Mouse (Mus musculus): ENCODE measurements around the gene Gper1. TPM values are rescaled to one million over a fixed set of nuclear protein-coding genes. Genes with fewer than 3 reads are reported as not detected.

Gper1 gene
- polyA plus RNA-seq (2012; rRNA removed) = 0.39 TPM in 2 replicates

DNA sequence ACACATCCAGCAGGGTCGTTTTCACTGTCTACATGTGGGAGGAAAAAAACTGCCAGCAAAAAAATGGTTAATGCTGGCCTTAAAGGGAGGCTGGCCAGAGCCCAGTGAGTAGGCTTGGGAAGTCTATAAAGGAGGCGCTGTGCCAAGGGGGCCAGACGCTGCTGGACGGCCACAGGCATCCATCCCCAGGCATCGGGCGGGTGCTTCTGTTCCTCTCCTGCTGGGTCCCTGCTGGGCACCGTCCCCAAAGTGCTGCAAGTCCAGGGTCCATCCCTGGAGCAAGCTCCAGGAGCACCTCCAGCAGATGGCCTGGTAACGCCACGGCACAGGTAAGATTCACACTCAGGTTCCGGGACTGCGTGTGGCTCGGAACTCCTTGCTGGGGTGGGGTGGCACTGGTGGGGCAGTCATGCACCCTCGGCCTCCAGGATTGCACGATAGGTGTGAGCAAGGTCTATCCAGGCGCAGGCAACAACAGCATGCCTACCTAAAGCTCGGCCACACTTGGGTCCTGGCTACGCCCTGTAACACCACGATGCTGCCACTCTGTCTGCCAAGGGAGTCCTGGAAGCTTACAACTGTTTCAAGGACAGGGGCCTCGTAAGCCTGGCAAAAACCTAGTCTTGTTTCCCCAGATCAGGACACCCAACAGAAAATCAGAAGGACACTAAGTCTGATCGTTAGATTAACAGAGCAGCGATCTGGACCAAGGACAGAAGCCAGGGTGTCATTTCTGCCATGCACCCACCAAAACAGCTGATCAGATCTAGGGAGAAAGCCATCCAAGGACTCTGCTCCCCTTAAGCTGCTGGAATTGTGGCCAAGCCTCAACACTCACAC, at the start of gene Gper1:
Gper1 (plus strand) TSS at position 126 of the 840 bp plus-strand sequence.
- Histone ChIP-seq H3K27ac (ENCODE audit: insufficient read depth, low read length) (no peak within 1 kb of the TSS), H3K27me3 (ENCODE audit: control insufficient read depth, insufficient read depth, low read length) (no peaks in the 10 kb centered on the region), H3K36me3 (ENCODE audit: control insufficient read depth, insufficient read depth, low read length) (no peaks in the 10 kb centered on the region), H3K4me1 (ENCODE audit: control insufficient read depth, insufficient read depth, insufficient read length) (no peaks in the 10 kb centered on the region), H3K4me3 (ENCODE audit: extremely low read depth, insufficient read depth, insufficient read length) (no peak within 1 kb of the TSS)
- TF ChIP-seq POLR2A (IDR thresholded peaks at IDR 0.05; ENCODE audit: low read depth, low read length) (no peak), CTCF (IDR thresholded peaks at IDR 0.05; ENCODE audit: extremely low read depth, insufficient read depth, insufficient read length, insufficient replicate concordance) (no peak)
- 92% methylated on average over 21 of the region's 21 CpGs for WGBS
- DNase-seq (ENCODE audit: low read depth in 1 of 2, low spot score in 2 of 2) = no peak

DNA sequence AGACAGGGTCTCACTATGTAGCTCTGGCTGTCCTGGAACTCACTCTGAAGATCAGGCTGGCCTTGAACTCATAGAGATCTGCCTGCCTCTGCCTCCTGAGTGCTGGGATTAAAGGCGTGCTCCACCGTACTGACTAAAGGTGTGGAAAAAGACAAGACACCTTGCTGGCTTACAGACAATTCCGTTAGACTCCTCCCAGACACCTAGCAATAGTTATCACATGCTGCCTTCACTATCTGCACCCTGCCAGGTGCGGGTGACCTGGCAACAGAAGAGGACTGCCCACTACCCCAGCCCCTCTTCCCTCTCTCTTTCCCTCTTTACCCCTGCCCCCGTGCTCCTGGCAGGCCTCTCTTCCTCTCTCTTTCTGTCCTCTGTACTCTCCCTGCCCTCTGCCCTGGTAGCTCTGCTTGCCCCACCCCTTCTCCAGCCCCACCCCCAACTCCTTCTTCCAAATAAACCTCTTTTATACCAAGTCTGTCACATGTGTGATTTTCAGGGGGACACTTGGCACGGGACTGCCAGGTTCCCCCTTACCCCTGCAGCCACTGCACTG, 49.0 kb upstream of the Gper1 start:
- Histone ChIP-seq H3K27me3 (ENCODE audit: control insufficient read depth, insufficient read depth, low read length) (no peaks in the 10 kb centered on the region), H3K4me3 (ENCODE audit: extremely low read depth, insufficient read depth, insufficient read length) (no peak overlapping the region), H3K36me3 (ENCODE audit: control insufficient read depth, insufficient read depth, low read length) (no peaks in the 10 kb centered on the region), H3K27ac (ENCODE audit: insufficient read depth, low read length) (no peak overlapping the region), H3K4me1 (ENCODE audit: control insufficient read depth, insufficient read depth, insufficient read length) (peaks cover 26% of the 10 kb centered on the region; the same call in 1 of the 2 replicates)
- no peak for TF ChIP-seq POLR2A (IDR thresholded peaks at IDR 0.05; ENCODE audit: low read depth, low read length)
- no peak for TF ChIP-seq CTCF (IDR thresholded peaks at IDR 0.05; ENCODE audit: extremely low read depth, insufficient read depth, insufficient read length, insufficient replicate concordance)
- DNase-seq (ENCODE audit: low read depth in 1 of 2, low spot score in 2 of 2) = no peak
- 66% methylated on average over 6 of the region's 6 CpGs for WGBS

DNA sequence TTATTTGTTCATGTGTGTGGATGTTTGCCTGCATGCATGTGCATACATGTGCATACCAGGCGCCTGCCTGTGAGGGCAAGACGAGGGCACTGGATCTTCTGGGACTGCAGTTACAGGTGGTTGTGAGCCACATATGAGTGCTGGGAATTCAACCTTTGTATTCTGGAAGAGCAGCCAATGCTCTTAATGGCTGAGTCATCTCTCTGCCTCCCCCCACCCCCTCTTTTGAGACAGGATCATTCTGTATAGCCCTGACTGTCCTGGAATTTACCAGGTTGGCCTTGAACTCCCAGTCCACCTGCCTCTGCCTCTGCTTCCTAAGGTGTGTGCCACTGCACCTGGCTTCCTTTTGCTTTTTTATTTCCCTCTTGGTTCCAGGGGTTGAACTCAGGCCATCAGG, 48.1 kb upstream of the Gper1 start:
- TF ChIP-seq CTCF (IDR thresholded peaks at IDR 0.05; ENCODE audit: extremely low read depth, insufficient read depth, insufficient read length, insufficient replicate concordance) (no peak), POLR2A (IDR thresholded peaks at IDR 0.05; ENCODE audit: low read depth, low read length) (no peak)
- no peaks in the 10 kb centered on the region for H3K27me3 ChIP-seq (ENCODE audit: control insufficient read depth, insufficient read depth, low read length)
- WGBS = 90% methylated on average over 2 of the region's 2 CpGs
- H3K4me3 ChIP-seq (ENCODE audit: extremely low read depth, insufficient read depth, insufficient read length) = no peak overlapping the region
- H3K27ac ChIP-seq (ENCODE audit: insufficient read depth, low read length) = no peak overlapping the region
- no peaks in the 10 kb centered on the region for H3K36me3 ChIP-seq (ENCODE audit: control insufficient read depth, insufficient read depth, low read length)
- peaks cover 26% of the 10 kb centered on the region; the same call in 1 of the 2 replicates for H3K4me1 ChIP-seq (ENCODE audit: control insufficient read depth, insufficient read depth, insufficient read length)
- no peak for DNase-seq (ENCODE audit: low read depth in 1 of 2, low spot score in 2 of 2)

DNA sequence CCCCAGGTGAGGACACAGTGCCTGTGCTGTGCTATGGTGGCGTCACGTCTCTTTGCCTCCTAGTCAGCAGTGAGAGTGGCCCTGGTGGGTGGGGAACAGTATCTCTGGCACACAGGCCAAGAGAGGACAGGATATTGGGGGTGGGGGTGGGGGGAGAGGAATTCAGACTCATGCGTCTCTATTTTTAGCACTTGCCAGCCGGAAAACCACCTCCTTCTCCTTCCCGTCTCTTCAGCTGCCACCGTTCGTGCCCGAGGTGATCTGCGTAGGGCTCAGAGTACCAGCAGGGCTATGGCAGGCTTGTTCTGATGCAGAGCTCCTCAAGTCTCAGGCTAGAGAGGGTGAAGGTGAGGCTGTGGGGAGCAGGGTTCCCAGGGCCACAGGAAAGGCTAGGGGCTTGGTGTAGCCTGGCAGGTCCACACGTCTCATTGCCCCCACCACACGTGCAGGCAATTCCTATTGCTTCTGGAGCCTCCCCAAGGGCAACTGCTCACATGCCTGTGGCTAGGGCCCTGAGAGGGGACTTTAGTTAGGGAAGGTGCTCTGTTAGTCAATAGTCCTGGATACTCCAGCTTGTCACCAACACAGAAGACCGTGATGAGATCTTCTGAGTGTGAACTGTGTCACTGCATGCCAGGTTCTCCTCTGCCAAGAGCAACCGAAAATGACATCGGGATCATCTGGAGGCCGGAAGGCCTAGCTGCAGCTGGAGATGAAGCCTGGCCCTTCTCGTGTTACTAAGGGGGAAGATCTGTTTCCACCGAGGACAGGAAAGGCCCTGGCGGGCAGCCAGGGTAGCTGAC, 45.3 kb upstream of the Gper1 start, which contains the start of gene Gpr146:
Gpr146 (plus strand) TSS at position 230 of the 803 bp plus-strand sequence.
- Histone ChIP-seq H3K4me1 (ENCODE audit: control insufficient read depth, insufficient read depth, insufficient read length) (peaks cover 20% of the 10 kb centered on the region; the same call in 1 of the 2 replicates), H3K27ac (ENCODE audit: insufficient read depth, low read length) (peak within 1 kb of the TSS; percentile 84), H3K4me3 (ENCODE audit: extremely low read depth, insufficient read depth, insufficient read length) (no peak within 1 kb of the TSS), H3K36me3 (ENCODE audit: control insufficient read depth, insufficient read depth, low read length) (no peaks in the 10 kb centered on the region), H3K27me3 (ENCODE audit: control insufficient read depth, insufficient read depth, low read length) (no peaks in the 10 kb centered on the region)
- DNase-seq (ENCODE audit: low read depth in 1 of 2, low spot score in 2 of 2) = peak in 1 of 2 experiments; percentile 59
- TF ChIP-seq POLR2A (IDR thresholded peaks at IDR 0.05; ENCODE audit: low read depth, low read length) = no peak
- no peak for TF ChIP-seq CTCF (IDR thresholded peaks at IDR 0.05; ENCODE audit: extremely low read depth, insufficient read depth, insufficient read length, insufficient replicate concordance)
- WGBS = 20% methylated on average over 18 of the region's 18 CpGs

DNA sequence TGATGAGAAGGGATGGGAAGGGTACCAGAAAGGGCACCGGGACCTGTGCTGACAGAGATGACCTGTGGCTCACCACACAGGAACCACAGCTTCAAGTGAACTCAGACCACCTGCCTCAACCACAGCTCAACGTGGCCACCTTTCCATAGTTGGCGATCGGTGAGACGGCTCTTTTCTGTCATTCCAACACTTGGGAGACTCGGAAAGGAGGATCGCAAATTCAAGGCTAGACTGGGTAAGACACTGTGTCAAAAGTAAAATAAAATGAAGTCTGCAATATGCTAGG, 44.7 kb upstream of the Gper1 start:
- no peaks in the 10 kb centered on the region for H3K27me3 ChIP-seq (ENCODE audit: control insufficient read depth, insufficient read depth, low read length)
- H3K27ac ChIP-seq (ENCODE audit: insufficient read depth, low read length) = peak overlapping the region; percentile 84
- no peak for TF ChIP-seq CTCF (IDR thresholded peaks at IDR 0.05; ENCODE audit: extremely low read depth, insufficient read depth, insufficient read length, insufficient replicate concordance)
- no peak for TF ChIP-seq POLR2A (IDR thresholded peaks at IDR 0.05; ENCODE audit: low read depth, low read length)
- H3K4me3 ChIP-seq (ENCODE audit: extremely low read depth, insufficient read depth, insufficient read length) = no peak overlapping the region
- no peak for DNase-seq (ENCODE audit: low read depth in 1 of 2, low spot score in 2 of 2)
- H3K4me1 ChIP-seq (ENCODE audit: control insufficient read depth, insufficient read depth, insufficient read length) = peaks cover 24% of the 10 kb centered on the region; the same call in 1 of the 2 replicates
- no peaks in the 10 kb centered on the region for H3K36me3 ChIP-seq (ENCODE audit: control insufficient read depth, insufficient read depth, low read length)
- 31% methylated on average over 7 of the region's 7 CpGs for WGBS

DNA sequence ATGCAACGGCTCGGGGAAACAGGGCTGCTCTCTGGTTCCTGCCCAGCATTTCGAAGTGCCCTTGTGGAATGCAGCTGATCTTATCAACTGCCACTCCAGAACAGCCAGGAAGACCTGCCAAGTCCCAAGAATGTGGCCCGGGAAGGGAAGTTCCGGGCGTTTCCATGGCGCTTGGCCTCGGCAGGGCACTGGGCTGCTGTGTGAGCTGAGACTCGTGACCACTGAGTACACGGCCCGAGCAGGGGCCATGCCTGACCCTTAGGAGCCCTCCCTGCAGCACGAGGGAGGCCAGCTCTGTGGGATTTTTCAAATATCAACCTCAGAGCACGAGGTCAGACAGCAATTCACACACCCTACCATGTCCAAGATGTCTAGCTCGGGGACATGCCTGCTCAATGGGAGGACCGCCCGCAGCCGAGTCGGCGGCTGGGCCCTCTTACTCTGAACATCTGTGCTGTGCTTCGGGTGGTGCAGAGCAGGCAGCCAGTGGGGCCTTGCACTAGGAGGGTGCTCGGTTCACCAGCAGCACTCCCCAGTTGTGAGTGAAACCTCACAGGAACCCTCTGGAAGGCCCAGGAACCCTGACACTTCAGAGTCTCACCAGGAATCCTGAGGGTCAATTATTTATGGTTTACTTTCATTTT, 43.8 kb upstream of the Gper1 start:
- no peak for DNase-seq (ENCODE audit: low read depth in 1 of 2, low spot score in 2 of 2)
- Histone ChIP-seq H3K4me1 (ENCODE audit: control insufficient read depth, insufficient read depth, insufficient read length) (peaks cover 29% of the 10 kb centered on the region; the same call in 1 of the 2 replicates), H3K27me3 (ENCODE audit: control insufficient read depth, insufficient read depth, low read length) (no peaks in the 10 kb centered on the region), H3K36me3 (ENCODE audit: control insufficient read depth, insufficient read depth, low read length) (no peaks in the 10 kb centered on the region; the same call in 1 of the 2 replicates), H3K27ac (ENCODE audit: insufficient read depth, low read length) (peak overlapping the region; percentile 72), H3K4me3 (ENCODE audit: extremely low read depth, insufficient read depth, insufficient read length) (no peak overlapping the region)
- no peak for TF ChIP-seq POLR2A (IDR thresholded peaks at IDR 0.05; ENCODE audit: low read depth, low read length)
- TF ChIP-seq CTCF (IDR thresholded peaks at IDR 0.05; ENCODE audit: extremely low read depth, insufficient read depth, insufficient read length, insufficient replicate concordance) = no peak
- 29% methylated on average over 21 of the region's 21 CpGs for WGBS
